Mouse (Mus musculus) mouse embryonic stem cell (cell line): ENCODE results near the gene Tmem121.

Experiments used
- in situ Hi-C, 2 experiments: fragments of 300-500 bp; cut with MboI; formaldehyde crosslinking; loops; 1 replicate in 1 of 2; 3 replicates in 1 of 2; pipeline ENCODE4 v1.14.3; 2019 to 2020; ENCODE audit warnings: low sequenced_read_pairs in 2 of 2, low pct_unique_long_range_greater_than_20kb in 1 of 2, mixed read lengths in 1 of 2; ENCODE audit not compliant: unreplicated experiment in 1 of 2

Gene Tmem121

GRCm38 (mm10) chr12:113147481-113147880 is 38.2 kb upstream of the Tmem121 start:
- in situ Hi-C loops, result no loop called here

- in situ Hi-C loops, result no loop called here
Observed at GRCm38 (mm10) chr12:113148381-113149035, 37.2 kb upstream of the Tmem121 start.

GRCm38 (mm10) chr12:113149341-113149740 is 36.4 kb upstream of the Tmem121 start:
- in situ Hi-C loops, result no loop called here

GRCm38 (mm10) chr12:113149896-113150295 is 35.8 kb upstream of the Tmem121 start:
- in situ Hi-C loops, result no loop called here

GRCm38 (mm10) chr12:113150591-113150990 is 35.1 kb upstream of the Tmem121 start:
- in situ Hi-C loops, result no loop called here

GRCm38 (mm10) chr12:113151046-113151445 is 34.7 kb upstream of the Tmem121 start:
- in situ Hi-C loops, result no loop called here

GRCm38 (mm10) chr12:113151661-113152271 is 34.0 kb upstream of the Tmem121 start:
- in situ Hi-C loops, result no loop called here

- in situ Hi-C loops, result no loop called here
Observed at GRCm38 (mm10) chr12:113152272-113152661, 33.5 kb upstream of the Tmem121 start.

- in situ Hi-C loops, result no loop called here
Observed at GRCm38 (mm10) chr12:113152991-113153525, 32.7 kb upstream of the Tmem121 start.

- in situ Hi-C loops, result no loop called here
Observed at GRCm38 (mm10) chr12:113153971-113154370, 31.8 kb upstream of the Tmem121 start.

- in situ Hi-C loops, result no loop called here
Observed at GRCm38 (mm10) chr12:113154747-113155075, 31.0 kb upstream of the Tmem121 start.

GRCm38 (mm10) chr12:113155076-113155771 is 30.5 kb upstream of the Tmem121 start:
- in situ Hi-C loops, result no loop called here

- in situ Hi-C loops, result no loop called here
Observed at GRCm38 (mm10) chr12:113155887-113156539, 29.7 kb upstream of the Tmem121 start, which contains the start of gene Tedc1. Gene Tedc1 (plus strand): TSS chr12:113156421.

GRCm38 (mm10) chr12:113156540-113156929 is 29.2 kb upstream of the Tmem121 start:
- in situ Hi-C loops, result no loop called here

- in situ Hi-C loops, result no loop called here
Observed at GRCm38 (mm10) chr12:113157002-113157401, 28.7 kb upstream of the Tmem121 start.

GRCm38 (mm10) chr12:113157521-113157920 is 28.2 kb upstream of the Tmem121 start:
- in situ Hi-C loops, result no loop called here

GRCm38 (mm10) chr12:113157971-113158370 is 27.8 kb upstream of the Tmem121 start:
- in situ Hi-C loops, result no loop called here

- in situ Hi-C loops, result no loop called here
Observed at GRCm38 (mm10) chr12:113163561-113164006, 22.1 kb upstream of the Tmem121 start.

GRCm38 (mm10) chr12:113168031-113168536 is 17.6 kb upstream of the Tmem121 start:
- in situ Hi-C loops, result no loop called here
